Mouse (Mus musculus) thymus, adult 2 months (tissue): Measurements from ENCODE around the gene Cdk5rap2.

Source experiments
- CTCF ChIP-seq: fragments of 200-500 bp; IDR thresholded peaks from 2 replicates; pipeline ENCODE4 v1.5.1; 2012; ENCODE audit warnings: mild to moderate bottlenecking, control low read depth, low read length, moderate library complexity, borderline replicate concordance; ENCODE audit not compliant: control insufficient read depth, poor library complexity, insufficient read depth; ENCODE audit errors: extremely low read depth
- POLR2A ChIP-seq: fragments of 200-500 bp; IDR thresholded peaks from 2 replicates; pipeline ENCODE4 v1.6.1; 2012; ENCODE audit warnings: mild to moderate bottlenecking, low read length, control low read depth, moderate library complexity; ENCODE audit not compliant: control insufficient read depth, poor library complexity, insufficient read depth; ENCODE audit errors: extremely low read depth

DNA sequence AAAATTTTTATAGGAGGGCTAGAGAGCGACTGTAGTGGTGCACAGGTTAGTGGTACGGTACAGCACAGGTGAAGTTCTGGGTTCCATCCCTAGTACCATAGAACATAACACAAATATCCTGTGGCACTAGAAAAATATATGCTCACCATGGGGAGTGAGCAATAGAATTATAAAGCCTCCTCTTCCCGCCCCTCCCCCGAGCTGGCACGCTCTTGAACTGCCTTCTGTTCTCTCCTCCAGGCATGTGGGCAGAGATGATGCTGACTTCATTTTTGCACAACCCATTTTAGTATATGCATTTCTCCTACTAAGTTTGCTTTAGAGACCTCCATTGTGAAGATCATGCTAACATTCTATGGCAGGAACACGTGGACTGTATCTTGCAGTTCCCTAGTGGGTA is 152.0 kb downstream of the Cdk5rap2 start:
- TF ChIP-seq CTCF (no peak), POLR2A (no peak)
